Mouse (Mus musculus): ENCODE measurements around the gene Uap1. TPM values are rescaled to one million over a fixed set of nuclear protein-coding genes. Genes with fewer than 3 reads are reported as not detected.

Gene Uap1
- polyA plus RNA-seq, 1 experiment from 2014 or later = 53.6 TPM

GRCm38 (mm10) chr1:170173991-170174813 lies 555 bp downstream of the Uap1 start:
- Histone ChIP-seq H3K4me2 (ENCODE audit: low read length) (peak overlapping the region; percentile 63), H3K27me3 (ENCODE audit: insufficient read depth, low read length) (no peaks in the 10 kb centered on the region), H3K4me3 (replicated peaks; ENCODE audit: low read depth, low read length) (peak overlapping the region; percentile 82), H3K36me3 (ENCODE audit: insufficient read depth, low read length) (no peaks in the 10 kb centered on the region), H3K9me3 (replicated peaks; ENCODE audit: low read length) (no peaks in the 10 kb centered on the region), H3K9ac (ENCODE audit: low read depth, low read length) (peak overlapping the region; percentile 74), H3K4me1 (replicated peaks; ENCODE audit: insufficient read depth, low read length) (0 out of 2 replicates have a peak, but pooled peaks cover 9% of the 10 kb centered on the region), H3K27ac (peak overlapping the region; percentile 82)
- ATAC-seq (replicated peaks; ENCODE audit: low FRiP score, low read depth) (peak; percentile 72; the same call in 1 of the 2 replicates), DNase-seq (ENCODE audit: low spot score) (peak; percentile 62)
- no peak for TF ChIP-seq CTCF (IDR thresholded peaks at IDR 0.05; ENCODE audit: low read depth)
- WGBS = under 1% methylated on average over 50 of the region's 50 CpGs

- H3K9ac ChIP-seq (ENCODE audit: low read depth, low read length) = no peak overlapping the region
- H3K36me3 ChIP-seq (ENCODE audit: insufficient read depth, low read length) = 0 out of 2 replicates have a peak, but pooled peaks cover 9% of the 10 kb centered on the region
- no peak overlapping the region for H3K4me2 ChIP-seq (ENCODE audit: low read length)
- H3K27ac ChIP-seq = no peak overlapping the region
- H3K9me3 ChIP-seq (replicated peaks; ENCODE audit: low read length) = no peaks in the 10 kb centered on the region
- DNase-seq (ENCODE audit: low spot score) = no peak
- no peak overlapping the region for H3K4me3 ChIP-seq (replicated peaks; ENCODE audit: low read depth, low read length)
- H3K4me1 ChIP-seq (replicated peaks; ENCODE audit: insufficient read depth, low read length) = no peaks in the 10 kb centered on the region
- no peaks in the 10 kb centered on the region for H3K27me3 ChIP-seq (ENCODE audit: insufficient read depth, low read length)
- 90% methylated on average over 5 of the region's 6 CpGs for WGBS
- no peak for TF ChIP-seq CTCF (IDR thresholded peaks at IDR 0.05; ENCODE audit: low read depth)
- no peak for ATAC-seq (replicated peaks; ENCODE audit: low FRiP score, low read depth)
These were observed 7.0 kb downstream of the Uap1 start for GRCm38 (mm10) chr1:170167781-170168180.

GRCm38 (mm10) chr1:170164913-170165312 lies 9.8 kb downstream of the Uap1 start:
- Histone ChIP-seq H3K4me2 (ENCODE audit: low read length) (no peak overlapping the region), H3K36me3 (ENCODE audit: insufficient read depth, low read length) (peaks cover 13% of the 10 kb centered on the region; the same call in 1 of the 2 replicates), H3K4me3 (replicated peaks; ENCODE audit: low read depth, low read length) (no peak overlapping the region), H3K9me3 (replicated peaks; ENCODE audit: low read length) (no peaks in the 10 kb centered on the region), H3K4me1 (replicated peaks; ENCODE audit: insufficient read depth, low read length) (peaks cover 6% of the 10 kb centered on the region; the same call in 1 of the 2 replicates), H3K27me3 (ENCODE audit: insufficient read depth, low read length) (no peaks in the 10 kb centered on the region), H3K27ac (no peak overlapping the region), H3K9ac (ENCODE audit: low read depth, low read length) (no peak overlapping the region)
- no peak for TF ChIP-seq CTCF (IDR thresholded peaks at IDR 0.05; ENCODE audit: low read depth)
- 78% methylated on average over 3 of the region's 3 CpGs for WGBS
- ATAC-seq (replicated peaks; ENCODE audit: low FRiP score, low read depth) (no peak), DNase-seq (ENCODE audit: low spot score) (no peak)

GRCm38 (mm10) chr1:170164053-170164614 lies 10.6 kb downstream of the Uap1 start:
- no peak for TF ChIP-seq CTCF (IDR thresholded peaks at IDR 0.05; ENCODE audit: low read depth)
- no peaks in the 10 kb centered on the region for H3K9me3 ChIP-seq (replicated peaks; ENCODE audit: low read length)
- peak overlapping the region; percentile 58 for H3K27ac ChIP-seq
- WGBS = 68% methylated on average over 2 of the region's 2 CpGs
- peak; percentile 65 for ATAC-seq (replicated peaks; ENCODE audit: low FRiP score, low read depth)
- DNase-seq (ENCODE audit: low spot score) = peak; percentile 19
- no peak overlapping the region for H3K4me3 ChIP-seq (replicated peaks; ENCODE audit: low read depth, low read length)
- no peak overlapping the region for H3K9ac ChIP-seq (ENCODE audit: low read depth, low read length)
- no peak overlapping the region for H3K4me2 ChIP-seq (ENCODE audit: low read length)
- H3K36me3 ChIP-seq (ENCODE audit: insufficient read depth, low read length) = peaks cover 13% of the 10 kb centered on the region; the same call in 1 of the 2 replicates
- peaks cover 6% of the 10 kb centered on the region; the same call in 1 of the 2 replicates for H3K4me1 ChIP-seq (replicated peaks; ENCODE audit: insufficient read depth, low read length)
- H3K27me3 ChIP-seq (ENCODE audit: insufficient read depth, low read length) = no peaks in the 10 kb centered on the region

DNA sequence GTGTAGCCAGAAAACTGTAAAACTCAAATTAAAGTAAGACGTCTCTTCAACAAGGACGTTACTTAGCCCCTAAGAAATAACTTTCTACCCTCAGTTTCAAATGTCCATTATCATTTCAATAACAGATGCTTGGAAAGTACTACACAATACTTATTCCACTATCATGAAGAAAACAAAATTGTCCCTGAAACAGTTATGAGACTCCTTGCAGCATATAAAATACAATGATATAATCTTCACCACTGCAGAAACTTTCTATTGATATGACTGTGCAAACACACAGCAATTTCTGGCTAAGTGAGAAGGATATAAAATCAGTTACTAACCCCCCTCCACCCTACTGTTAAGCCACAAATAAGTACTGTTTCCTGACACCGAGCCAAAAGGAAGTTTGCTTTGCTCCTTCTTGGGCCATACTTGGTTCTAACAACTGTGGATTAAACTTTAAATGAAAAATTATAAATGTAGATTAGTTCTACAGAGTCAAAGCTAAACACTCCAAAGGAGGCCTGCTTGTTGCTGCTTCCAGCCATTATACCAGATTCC lies 11.3 kb downstream of the Uap1 start:
- Histone ChIP-seq H3K27me3 (ENCODE audit: insufficient read depth, low read length) (no peaks in the 10 kb centered on the region), H3K4me1 (replicated peaks; ENCODE audit: insufficient read depth, low read length) (peaks cover 6% of the 10 kb centered on the region; the same call in 1 of the 2 replicates), H3K9ac (ENCODE audit: low read depth, low read length) (no peak overlapping the region), H3K27ac (peak overlapping the region; percentile 58), H3K9me3 (replicated peaks; ENCODE audit: low read length) (no peaks in the 10 kb centered on the region), H3K36me3 (ENCODE audit: insufficient read depth, low read length) (peaks cover 13% of the 10 kb centered on the region; the same call in 1 of the 2 replicates), H3K4me3 (replicated peaks; ENCODE audit: low read depth, low read length) (no peak overlapping the region), H3K4me2 (ENCODE audit: low read length) (no peak overlapping the region)
- WGBS = 83% methylated on average over 3 of the region's 3 CpGs
- no peak for ATAC-seq (replicated peaks; ENCODE audit: low FRiP score, low read depth)
- TF ChIP-seq CTCF (IDR thresholded peaks at IDR 0.05; ENCODE audit: low read depth) = no peak
- no peak for DNase-seq (ENCODE audit: low spot score)

GRCm38 (mm10) chr1:170161852-170162251 lies 12.9 kb downstream of the Uap1 start:
- Histone ChIP-seq H3K36me3 (ENCODE audit: insufficient read depth, low read length) (peaks cover 13% of the 10 kb centered on the region; the same call in 1 of the 2 replicates), H3K4me2 (ENCODE audit: low read length) (no peak overlapping the region), H3K4me1 (replicated peaks; ENCODE audit: insufficient read depth, low read length) (peaks cover 6% of the 10 kb centered on the region; the same call in 1 of the 2 replicates), H3K27ac (peak overlapping the region; percentile 8; the same call in 1 of the 2 replicates), H3K9me3 (replicated peaks; ENCODE audit: low read length) (no peaks in the 10 kb centered on the region), H3K9ac (ENCODE audit: low read depth, low read length) (no peak overlapping the region), H3K4me3 (replicated peaks; ENCODE audit: low read depth, low read length) (no peak overlapping the region), H3K27me3 (ENCODE audit: insufficient read depth, low read length) (no peaks in the 10 kb centered on the region)
- DNase-seq (ENCODE audit: low spot score) (peak; percentile 16), ATAC-seq (replicated peaks; ENCODE audit: low FRiP score, low read depth) (no peak)
- 68% methylated on average over 6 of the region's 6 CpGs for WGBS
- TF ChIP-seq CTCF (IDR thresholded peaks at IDR 0.05; ENCODE audit: low read depth) = no peak

All from kidney, postnatal 0 days (tissue).